11 mouse cellular contexts compared by ENCODE assay signal in the genomic region with DNA sequence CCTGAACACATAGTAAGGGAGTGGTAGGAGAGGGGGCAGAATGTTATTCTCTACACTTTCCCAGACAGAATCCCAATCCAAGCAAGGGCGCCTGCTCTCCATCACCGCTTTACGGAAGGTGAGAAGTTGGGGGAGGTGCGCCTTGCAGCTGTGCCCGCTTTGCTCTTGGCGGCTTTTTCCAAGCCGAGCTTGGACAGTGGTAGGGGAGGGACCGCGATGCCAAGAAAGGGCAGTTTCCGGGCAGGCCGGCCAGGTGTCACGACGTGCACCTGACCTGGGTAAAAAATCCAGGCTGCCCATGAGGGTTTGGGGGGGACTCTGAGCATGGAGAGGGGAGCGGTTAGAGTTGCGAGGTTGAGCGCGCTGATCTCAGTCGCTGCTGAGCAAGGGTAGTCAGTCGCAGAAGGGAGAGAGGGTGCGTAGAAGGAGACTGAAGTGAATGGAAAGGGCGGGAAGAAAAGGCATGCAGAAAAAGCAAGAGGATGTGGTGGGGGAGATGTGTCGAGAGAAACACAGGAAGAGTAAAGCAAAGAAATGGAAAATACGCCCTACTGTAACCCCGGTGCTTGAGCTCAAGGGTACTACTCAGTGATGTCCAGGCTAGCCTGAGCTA. TPM values are rescaled to one million over a fixed set of nuclear protein-coding genes. Genes with fewer than 3 reads are reported as not detected.
DNase-seq lines count a peak whose midpoint lies in the region; ATAC-seq and TF ChIP-seq lines count a peak whose summit lies in the region.
"Had no signal": no experiment of that assay in that cellular context is flagged by ENCODE, and none has a peak within 500 bp of the region (broad histone marks: within the 10 kb centered on the region; RNA-seq: fewer than 3 reads in every experiment).

No protein-coding gene starts in this region.

- no peak for TF ChIP-seq CTCF in hindbrain, postnatal 0 days (IDR thresholded peaks at IDR 0.05; ENCODE audit: low read depth)

- H3K4me3 ChIP-seq in hindbrain, postnatal 0 days (ENCODE audit: low read length): peak overlapping the region; percentile 13
- H3K4me3 ChIP-seq in midbrain, embryonic 11.5 days (ENCODE audit: low read depth, low read length): peak overlapping the region; percentile 40

- H3K27ac ChIP-seq in hindbrain, postnatal 0 days: peak overlapping the region; percentile 51; the same call in 1 of the 2 replicates
- no peak overlapping the region for H3K27ac ChIP-seq in midbrain, embryonic 11.5 days (ENCODE audit: low read depth, low read length)

- ATAC-seq in hindbrain, postnatal 0 days: no peak
- ATAC-seq in midbrain, embryonic 11.5 days (ENCODE audit: low FRiP score): no peak

- WGBS in hindbrain, postnatal 0 days: under 1% methylated on average over 24 of the region's 24 CpGs
- WGBS in midbrain, embryonic 11.5 days: under 1% methylated on average over 24 of the region's 24 CpGs

- no peaks in the 10 kb centered on the region for H3K36me3 ChIP-seq in hindbrain, postnatal 0 days (ENCODE audit: insufficient read depth, low read length)
- no peaks in the 10 kb centered on the region for H3K36me3 ChIP-seq in midbrain, embryonic 11.5 days (ENCODE audit: control insufficient read depth, insufficient read depth, low read length)

- H3K27me3 ChIP-seq in hindbrain, postnatal 0 days (ENCODE audit: insufficient read depth, low read length): peaks cover 15% of the 10 kb centered on the region; the same call in 1 of the 2 replicates
- H3K27me3 ChIP-seq in midbrain, embryonic 11.5 days (ENCODE audit: control insufficient read depth, insufficient read depth, low read length): peaks cover 80% of the 10 kb centered on the region

- peak overlapping the region; percentile 33 for H3K9ac ChIP-seq in hindbrain, postnatal 0 days (replicated peaks; ENCODE audit: low read length)
- H3K9ac ChIP-seq in midbrain, embryonic 11.5 days (ENCODE audit: low read length): peak overlapping the region; percentile 20; the same call in 1 of the 2 replicates

- H3K4me1 ChIP-seq in hindbrain, postnatal 0 days (ENCODE audit: insufficient read depth, low read length): peaks cover 11% of the 10 kb centered on the region; the same call in 1 of the 2 replicates
- H3K4me1 ChIP-seq in midbrain, embryonic 11.5 days (ENCODE audit: control insufficient read depth, insufficient read depth, low read length): peaks cover 17% of the 10 kb centered on the region

- intact Hi-C loops in gastrocnemius, postnatal 36 days (cut with DNase I): loop anchor here (10.0 kb wide), 1 partner anchor 266 kb away; no protein-coding TSS in a partner anchor

- no peaks in the 10 kb centered on the region for H3K9me3 ChIP-seq in hindbrain, postnatal 0 days (ENCODE audit: low read length)
- no peaks in the 10 kb centered on the region for H3K9me3 ChIP-seq in midbrain, embryonic 11.5 days (ENCODE audit: control insufficient read depth, low read length)

- peak overlapping the region; percentile 68 for H3K4me2 ChIP-seq in hindbrain, postnatal 0 days (ENCODE audit: low read depth, low read length)
- H3K4me2 ChIP-seq in midbrain, embryonic 11.5 days: peak overlapping the region; percentile 30

- peak; percentile 32 for DNase-seq in embryo, embryonic 10.5 days (ENCODE audit: low spot score)
- DNase-seq in embryo, embryonic 10 days (ENCODE audit: low spot score): no peak
- DNase-seq in cerebellum, postnatal 14 days: peak; percentile 60 to 65
- DNase-seq in hindbrain, postnatal 0 days (ENCODE audit: low spot score): no peak
- peak; percentile 92 for DNase-seq in midbrain, embryonic 11.5 days (ENCODE audit: low spot score, missing footprints)
- no peak for DNase-seq in layer of hippocampus, postnatal 36 days
- no peak for DNase-seq in ovary, postnatal 14 days (ENCODE audit: low spot score)
- no peak for DNase-seq in gastrocnemius, postnatal 36 days
- DNase-seq: thymus, postnatal 4 days had no signal

RNA-seq across cellular contexts. Expression of a gene that starts 3.9 kb away (rescaled TPM):
- total RNA-seq in hindbrain, postnatal 0 days (2014; rRNA removed): 49.7 and 52.0 TPM in 2 replicates
- 28.9 and 32.0 TPM in 2 replicates for polyA plus RNA-seq in hindbrain, postnatal 0 days (2015; fragmentation: Nextera tagmentation; extraction: Ambion mirVana)
- 32.8 and 37.6 TPM in 2 replicates for polyA plus RNA-seq in midbrain, embryonic 11.5 days (2014; fragmentation: Nextera tagmentation; extraction: Ambion mirVana)
- total RNA-seq in layer of hippocampus, postnatal 36 days (2021): under 1 TPM; 0.20 to 0.65 TPM
- total RNA-seq in gastrocnemius, postnatal 36 days (2021): not detected
- total RNA-seq: hematopoietic stem cell, adult 5-6 weeks had no signal
- polyA plus RNA-seq: lung, embryonic 16.5 days had no signal

RNA-seq across cellular contexts. Expression of a gene that starts 15.9 kb away (rescaled TPM):
- total RNA-seq in hindbrain, postnatal 0 days (2014; rRNA removed): 17.2 and 36.0 TPM in 2 replicates
- polyA plus RNA-seq in hindbrain, postnatal 0 days (2015; fragmentation: Nextera tagmentation; extraction: Ambion mirVana): 42.7 and 44.4 TPM in 2 replicates
- polyA plus RNA-seq in midbrain, embryonic 11.5 days (2014; fragmentation: Nextera tagmentation; extraction: Ambion mirVana): 54.8 and 63.8 TPM in 2 replicates
- 10 to 100 TPM; 20.4 to 21.6 TPM for total RNA-seq in layer of hippocampus, postnatal 36 days (2021)
- 10 to 100 TPM; 10.8 to 14.9 TPM for total RNA-seq in gastrocnemius, postnatal 36 days (2021)

Comparison
In these comparisons a context has a peak if more than half of its experiments do, and no peak if none do; other contexts are left out.
1. DNase-seq: peak in embryo, embryonic 10.5 days (single experiment), cerebellum, postnatal 14 days (2 of 2) and midbrain, embryonic 11.5 days (single experiment); none in embryo, embryonic 10 days (single experiment), hindbrain, postnatal 0 days (single experiment), layer of hippocampus, postnatal 36 days (0 of 2), ovary, postnatal 14 days (single experiment) and gastrocnemius, postnatal 36 days (0 of 2).
2. RNA of a gene that starts 3.9 kb away (total RNA-seq): 49.7 to 52.0 TPM in hindbrain, postnatal 0 days; 0.20 to 0.65 TPM in layer of hippocampus, postnatal 36 days and not detected in gastrocnemius, postnatal 36 days; every median in the first group is over 10 times any median in the second.